Mouse (Mus musculus) cerebral cortex, adult 2 months (tissue): ENCODE results near the gene Pdk2.

Source experiments
- WGBS: fragments of 180-500 bp; shearing (Covaris S2); methylation state at CpG from one replicate; pipeline ENCODE4 v1.1.7; 2018; 5-methylcytosine and 5-hydroxymethylcytosine counted together

Gene Pdk2

DNA sequence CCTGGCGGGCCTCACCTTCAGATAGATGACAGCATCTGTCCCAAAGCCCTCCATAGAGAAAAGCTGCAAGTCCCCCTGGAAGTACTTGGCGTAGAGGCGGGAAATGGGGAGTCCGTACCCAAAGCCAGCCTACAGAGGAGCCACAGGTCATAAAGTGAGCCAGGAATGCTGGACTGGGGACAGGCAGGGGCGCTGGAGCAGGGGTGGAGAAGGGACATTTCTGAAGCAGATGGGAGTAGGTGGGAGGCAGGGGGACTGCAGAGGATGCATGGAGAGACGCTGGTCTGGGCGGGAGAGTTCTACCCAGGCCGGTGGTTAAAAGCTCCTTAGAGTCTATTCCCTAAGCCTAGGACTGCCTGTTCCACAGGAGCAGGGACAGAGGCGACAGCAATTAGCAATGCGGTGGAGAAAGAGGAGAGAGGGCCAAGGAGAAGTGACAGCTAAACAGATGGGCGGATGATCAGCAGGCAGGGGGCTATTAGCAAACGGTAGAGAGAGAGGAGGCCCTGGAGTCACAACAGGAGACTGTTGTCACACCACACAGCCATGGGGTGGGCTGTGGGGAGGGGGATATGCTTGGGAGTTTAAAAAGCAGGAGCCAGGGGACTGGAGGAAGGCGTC, 13.2 kb downstream of the Pdk2 start:
- 66% methylated on average over 13 of the region's 13 CpGs for WGBS

DNA sequence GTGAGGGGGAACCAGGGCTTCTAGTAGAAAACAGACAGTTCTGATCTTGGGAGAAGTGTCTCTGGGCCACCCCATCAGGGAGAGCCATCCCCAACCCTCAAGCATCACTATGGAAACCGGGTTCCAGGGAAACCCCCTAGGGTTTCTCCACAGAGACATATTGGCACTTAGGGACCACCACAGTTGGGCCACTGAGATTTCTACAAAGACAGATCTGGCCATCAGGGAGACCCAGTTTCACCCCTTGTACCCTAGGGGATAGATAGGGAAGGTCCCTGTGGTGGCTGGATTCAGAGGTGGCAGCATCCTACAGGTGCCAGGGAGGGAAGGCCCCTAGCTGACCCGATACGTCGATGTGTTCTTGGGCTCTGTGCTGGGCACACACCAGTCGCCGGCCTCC, 14.3 kb downstream of the Pdk2 start:
- 88% methylated on average over 6 of the region's 6 CpGs for WGBS

GRCm38 (mm10) chr11:95026090-95026542, 15.0 kb downstream of the Pdk2 start:
- 78% methylated on average over 6 of the region's 6 CpGs for WGBS

GRCm38 (mm10) chr11:95025227-95026012, 15.7 kb downstream of the Pdk2 start:
- 90% methylated on average over 11 of the region's 11 CpGs for WGBS

- WGBS = 43% methylated on average over 29 of the region's 29 CpGs
Measured at GRCm38 (mm10) chr11:95024439-95025184, 16.5 kb downstream of the Pdk2 start.

DNA sequence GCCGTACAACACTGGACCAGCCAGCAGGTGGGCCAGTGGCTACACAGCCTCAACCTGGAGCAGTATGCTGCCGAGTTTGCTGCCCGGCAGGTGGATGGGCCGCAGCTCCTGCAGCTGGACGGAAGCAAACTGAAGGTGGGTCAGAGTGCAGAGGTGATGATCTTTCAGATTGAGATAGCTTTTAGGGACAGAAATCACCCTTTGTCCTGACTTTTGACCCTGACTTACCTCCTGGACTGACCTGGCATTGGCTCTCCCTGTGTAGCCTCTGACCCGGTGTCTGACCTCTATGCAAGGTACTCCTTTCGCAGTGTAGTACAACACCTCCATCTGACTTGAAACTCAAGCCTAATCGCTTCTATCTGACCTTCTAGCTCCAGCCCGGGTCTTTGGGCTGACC, 17.7 kb downstream of the Pdk2 start:
- 94% methylated on average over 9 of the region's 9 CpGs for whole genome bisulfite sequencing

DNA sequence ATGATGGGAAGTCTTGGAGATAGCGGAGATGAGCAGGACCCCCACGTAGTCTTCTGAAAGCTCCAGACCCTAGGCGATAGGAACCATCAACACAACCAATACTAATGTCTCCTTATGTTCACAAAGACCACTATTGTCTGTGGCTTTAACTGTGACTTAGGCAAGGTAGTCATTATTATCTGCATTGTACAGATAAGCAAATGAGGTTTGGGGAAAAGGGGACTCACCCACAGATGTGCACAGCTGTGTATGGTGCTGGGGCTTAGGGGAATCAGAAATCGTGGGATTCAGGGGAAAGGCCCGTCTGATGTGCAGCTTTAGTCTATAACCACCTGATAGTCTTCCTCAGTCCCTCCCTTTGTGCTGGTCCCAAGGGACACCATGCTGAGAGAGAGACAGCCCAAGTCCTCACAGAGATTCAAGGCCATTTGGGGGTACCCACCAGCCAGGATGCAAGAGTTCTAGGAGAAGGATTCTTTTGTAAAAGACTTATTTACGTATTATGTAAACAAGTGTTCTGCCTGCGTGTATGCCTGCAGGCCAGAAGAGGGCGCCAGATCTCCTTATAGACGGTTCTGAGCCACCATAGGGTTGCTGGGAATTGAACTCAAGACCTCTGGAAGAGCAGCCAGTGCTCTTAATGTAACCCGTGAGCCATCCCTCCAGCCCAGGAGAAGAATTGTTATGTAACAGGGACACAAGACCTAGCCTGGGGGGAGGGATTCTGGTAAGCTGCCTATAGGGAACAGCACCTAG, 18.7 kb downstream of the Pdk2 start:
- 78% methylated on average over 10 of the region's 10 CpGs for WGBS

- 89% methylated on average over 3 of the region's 3 CpGs for WGBS
Measured at GRCm38 (mm10) chr11:95015484-95015883, 25.7 kb downstream of the Pdk2 start.

DNA sequence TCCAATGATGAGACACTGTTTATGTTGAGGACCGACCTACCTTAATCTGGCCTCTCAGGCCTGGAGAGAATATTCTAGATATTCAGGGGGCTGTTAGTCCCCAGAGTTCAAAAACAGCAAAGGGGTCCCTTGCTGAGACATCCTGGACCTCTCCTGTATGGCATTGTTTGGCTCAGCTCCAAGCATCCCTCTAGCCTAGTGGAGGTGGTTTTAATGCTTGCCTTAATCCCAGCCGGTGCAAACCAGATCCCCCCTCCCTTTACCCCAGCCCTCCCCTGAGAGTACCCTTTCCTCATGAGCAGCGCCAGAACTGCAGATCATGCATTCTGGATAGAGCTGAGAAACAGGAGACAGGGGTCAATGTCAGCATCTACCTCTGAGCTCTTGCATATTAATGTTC, 28.7 kb downstream of the Pdk2 start:
- 61% methylated on average over 3 of the region's 3 CpGs for WGBS

GRCm38 (mm10) chr11:95012075-95012474, 29.1 kb downstream of the Pdk2 start:
- 54% methylated on average over 3 of the region's 3 CpGs for WGBS

DNA sequence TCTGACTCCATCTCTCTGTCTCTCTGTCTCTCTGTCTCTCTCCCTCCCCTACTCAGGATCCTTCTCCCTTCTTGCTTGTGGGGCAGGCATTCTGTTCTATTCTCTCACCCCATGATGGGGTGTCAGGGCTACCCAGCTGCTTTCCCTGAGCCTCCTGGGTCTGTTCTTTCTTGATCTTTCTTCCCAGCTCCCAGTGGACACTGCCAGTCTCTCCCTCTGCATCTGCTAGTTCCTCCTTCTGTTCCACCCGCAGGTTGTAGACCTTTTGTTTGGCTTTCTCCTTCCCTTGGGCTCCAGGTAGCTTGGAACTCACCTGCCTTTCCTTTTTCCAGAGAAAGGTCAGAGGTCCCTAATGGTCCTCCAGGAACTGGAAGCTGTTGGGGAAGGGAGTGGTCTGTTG, 29.7 kb downstream of the Pdk2 start:
- WGBS = 73% methylated on average over 1 of the region's 1 CpGs

GRCm38 (mm10) chr11:95010841-95011403, 30.2 kb downstream of the Pdk2 start:
- WGBS = 35% methylated on average over 4 of the region's 4 CpGs

- WGBS = 1% methylated on average over 40 of the region's 40 CpGs
Measured at GRCm38 (mm10) chr11:95010141-95010739, 30.9 kb downstream of the Pdk2 start.

DNA sequence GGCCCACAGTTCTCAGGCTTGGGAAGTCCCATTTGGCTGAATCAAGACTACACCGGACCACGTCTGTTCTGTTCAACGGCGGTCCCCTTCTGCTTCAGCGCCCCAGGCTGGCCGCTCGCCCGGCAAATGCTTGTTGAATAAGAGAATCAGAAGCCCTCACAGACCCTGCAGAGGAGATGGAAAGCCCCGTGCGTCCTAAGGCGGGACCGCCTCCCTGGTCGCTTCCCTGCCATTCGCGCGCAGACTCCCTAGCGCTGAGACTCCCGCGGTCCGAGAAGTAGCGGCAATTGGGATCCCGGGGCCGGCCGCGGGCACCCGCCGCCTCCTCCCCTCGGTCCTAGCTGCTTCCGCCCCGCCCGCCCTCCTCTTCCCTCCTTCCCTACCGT, 31.5 kb downstream of the Pdk2 start, which contains the start of gene Samd14:
TSS of gene Samd14 (plus strand) at position 251 of the 386 bp plus-strand sequence.
- under 1% methylated on average over 30 of the region's 32 CpGs for WGBS

DNA sequence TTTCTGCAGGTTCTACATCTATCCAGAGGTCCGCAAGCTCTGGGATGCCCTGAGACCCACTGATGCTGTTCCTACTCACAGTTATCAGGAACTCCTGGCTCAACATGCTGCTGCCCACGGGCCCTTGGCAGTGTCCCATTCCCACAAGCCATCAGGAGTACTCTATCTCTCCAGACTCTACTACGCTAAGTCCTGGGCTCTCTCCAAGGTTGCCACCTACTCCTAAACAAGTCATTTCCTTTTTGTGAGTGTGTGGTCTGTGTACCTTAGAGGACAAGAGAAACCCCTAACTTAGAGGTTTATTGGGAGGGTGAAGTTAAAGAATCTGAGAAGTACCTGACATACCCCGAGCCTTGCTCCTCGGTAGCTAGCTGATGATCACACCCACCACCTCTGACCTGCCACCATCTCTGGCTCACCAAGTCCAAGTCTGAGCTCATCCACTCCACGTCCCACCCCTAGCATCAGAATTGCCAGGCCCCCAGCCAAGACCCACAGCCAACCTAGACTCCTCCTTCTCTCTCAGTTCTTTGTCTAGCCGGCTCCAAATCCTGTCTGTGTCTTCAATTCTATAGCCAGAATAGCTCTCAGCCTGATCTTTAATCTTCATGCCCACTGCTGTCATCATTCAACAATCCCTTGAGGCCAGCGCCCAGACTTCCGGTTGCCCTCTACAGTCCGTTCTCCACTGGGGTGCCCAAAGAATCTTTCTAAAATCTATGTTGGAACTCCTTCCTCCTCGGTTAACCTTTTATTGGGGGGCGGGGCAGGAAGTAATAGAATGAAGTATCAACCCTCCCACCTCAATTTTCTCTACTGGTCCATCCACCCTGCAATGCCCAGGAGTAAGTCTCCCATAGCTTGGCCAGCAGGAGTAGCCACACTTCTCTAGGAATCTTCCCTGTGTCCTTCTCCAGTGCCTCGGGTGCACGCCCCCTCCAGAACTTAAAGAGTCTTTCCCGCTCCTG, 32.2 kb downstream of the Pdk2 start:
- 15% methylated on average over 15 of the region's 15 CpGs for WGBS

- 69% methylated on average over 3 of the region's 3 CpGs for WGBS
Measured at GRCm38 (mm10) chr11:95007418-95007817, 33.7 kb downstream of the Pdk2 start.

GRCm38 (mm10) chr11:95006525-95007219, 34.5 kb downstream of the Pdk2 start:
- WGBS = 3% methylated on average over 27 of the region's 27 CpGs

GRCm38 (mm10) chr11:95006038-95006437, 35.1 kb downstream of the Pdk2 start:
- WGBS = 47% methylated on average over 4 of the region's 4 CpGs

DNA sequence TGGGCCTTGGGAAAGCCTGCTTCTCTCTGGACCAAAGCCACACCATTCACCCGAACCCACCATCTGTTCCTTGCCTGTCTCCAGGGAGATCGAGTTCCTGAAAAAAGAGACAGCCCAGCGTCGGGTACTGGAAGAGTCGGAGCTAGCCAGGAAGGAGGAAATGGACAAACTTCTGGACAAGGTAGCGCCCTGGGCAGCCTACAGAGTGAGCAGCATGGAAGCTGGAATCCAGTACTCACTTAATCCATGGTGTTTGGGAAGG, 36.3 kb downstream of the Pdk2 start:
- WGBS = 36% methylated on average over 6 of the region's 6 CpGs
